Mouse (Mus musculus) megakaryocyte, embryonic 14.5 days (primary cell): ENCODE measurements around the gene Mlxip. TPM values are rescaled to one million over a fixed set of nuclear protein-coding genes. Genes with fewer than 3 reads are reported as not detected.

Experiments used
- H3K27me3 ChIP-seq: replicated peaks from 2 replicates; pipeline ENCODE3; 2012; ENCODE audit warnings: inconsistent platforms
- H3K36me3 ChIP-seq: replicated peaks from 2 replicates; pipeline ENCODE3; 2012; ENCODE audit warnings: low read length, inconsistent platforms, mixed read lengths
- H3K4me1 ChIP-seq: 2 replicates; pipeline ENCODE4 v1.6.1; 2012; ENCODE audit warnings: inconsistent platforms
- H3K4me3 ChIP-seq: replicated peaks from 2 replicates; pipeline ENCODE3; 2012; ENCODE audit warnings: moderate library complexity, mild to moderate bottlenecking, inconsistent platforms
- H3K9me3 ChIP-seq: 2 replicates; pipeline ENCODE4 v1.6.1; 2012; ENCODE audit warnings: inconsistent platforms
- FLI1 ChIP-seq: IDR thresholded peaks from 2 replicates; pipeline ENCODE4 v1.6.1; 2012; ENCODE audit warnings: low read length, inconsistent platforms, mixed read lengths
- GATA1 ChIP-seq: IDR thresholded peaks from 3 replicates; pipeline ENCODE4 v1.6.1; 2012; ENCODE audit warnings: mixed read lengths, low read length, inconsistent platforms, borderline replicate concordance
- polyA plus RNA-seq: library from polyadenylated mRNA; stranded (reverse); fragments of >175 nt; gene quantifications from 2 replicates; pipeline ENCODE4 v1.2.3, GENCODE M21; 2012; ENCODE audit warnings: low replicate concordance; ENCODE audit not compliant: insufficient read depth

Gene Mlxip
- polyA plus RNA-seq, 1 experiment = 3.1 TPM

DNA sequence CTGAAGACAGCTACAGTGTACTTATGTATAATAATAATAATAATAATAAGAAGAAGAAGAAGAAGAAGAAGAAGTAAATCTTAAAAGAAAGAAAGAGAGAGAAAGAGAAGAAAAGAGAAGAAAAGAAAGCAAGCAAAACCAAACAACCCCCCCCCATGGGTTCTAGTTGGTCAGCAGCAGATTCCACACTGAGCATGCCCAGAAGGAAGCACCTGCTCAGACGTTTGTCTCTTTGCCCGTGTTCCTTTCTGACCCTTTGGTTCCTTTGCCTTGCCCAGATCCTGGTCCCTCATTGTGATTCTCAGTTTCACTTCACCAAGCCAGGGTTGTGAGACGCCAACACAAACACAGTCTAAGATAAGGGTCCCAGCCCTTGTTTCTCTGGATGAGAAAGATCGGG is 107.4 kb downstream of the Mlxip start:
- peaks cover 28% of the 10 kb centered on the region for H3K4me1 ChIP-seq
- H3K36me3 ChIP-seq = no peaks in the 10 kb centered on the region
- no peak for TF ChIP-seq GATA1
- no peak for TF ChIP-seq FLI1
- H3K9me3 ChIP-seq = no peaks in the 10 kb centered on the region
- peaks cover 67% of the 10 kb centered on the region for H3K27me3 ChIP-seq
- H3K4me3 ChIP-seq = no peak overlapping the region

Other genes starting within 250 kb of the Mlxip start
- 86.5 and 87.0 TPM in 2 replicates for gene Psmd9, start 225.4 kb upstream of the Mlxip start, polyA plus RNA-seq
- gene Hpd, start 212.1 kb upstream of the Mlxip start, polyA plus RNA-seq = not detected in 2 replicates
- gene Wdr66, start 142.7 kb upstream of the Mlxip start, polyA plus RNA-seq = 0.08 TPM in 1 of 2 replicates, not detected in the other
- 13.0 and 23.7 TPM in 2 replicates for gene Bcl7a, start 51.0 kb upstream of the Mlxip start, polyA plus RNA-seq
- gene Lrrc43, start 94.5 kb downstream of the Mlxip start, polyA plus RNA-seq = not detected in 2 replicates
- not detected in 2 replicates for gene Il31, start 94.7 kb downstream of the Mlxip start, polyA plus RNA-seq
- not detected in 2 replicates for gene B3gnt4, start 115.7 kb downstream of the Mlxip start, polyA plus RNA-seq
- gene Diablo, start 129.4 kb downstream of the Mlxip start, polyA plus RNA-seq = 7.4 TPM in 1 of 2 replicates, not detected in the other
- gene Gm49027, start 130.7 kb downstream of the Mlxip start, polyA plus RNA-seq = not detected in 2 replicates
- gene Vps33a, start 178.2 kb downstream of the Mlxip start, polyA plus RNA-seq = 4.6 TPM in 1 of 2 replicates, not detected in the other